8 mouse cellular contexts compared by ENCODE assay signal in the genomic region with DNA sequence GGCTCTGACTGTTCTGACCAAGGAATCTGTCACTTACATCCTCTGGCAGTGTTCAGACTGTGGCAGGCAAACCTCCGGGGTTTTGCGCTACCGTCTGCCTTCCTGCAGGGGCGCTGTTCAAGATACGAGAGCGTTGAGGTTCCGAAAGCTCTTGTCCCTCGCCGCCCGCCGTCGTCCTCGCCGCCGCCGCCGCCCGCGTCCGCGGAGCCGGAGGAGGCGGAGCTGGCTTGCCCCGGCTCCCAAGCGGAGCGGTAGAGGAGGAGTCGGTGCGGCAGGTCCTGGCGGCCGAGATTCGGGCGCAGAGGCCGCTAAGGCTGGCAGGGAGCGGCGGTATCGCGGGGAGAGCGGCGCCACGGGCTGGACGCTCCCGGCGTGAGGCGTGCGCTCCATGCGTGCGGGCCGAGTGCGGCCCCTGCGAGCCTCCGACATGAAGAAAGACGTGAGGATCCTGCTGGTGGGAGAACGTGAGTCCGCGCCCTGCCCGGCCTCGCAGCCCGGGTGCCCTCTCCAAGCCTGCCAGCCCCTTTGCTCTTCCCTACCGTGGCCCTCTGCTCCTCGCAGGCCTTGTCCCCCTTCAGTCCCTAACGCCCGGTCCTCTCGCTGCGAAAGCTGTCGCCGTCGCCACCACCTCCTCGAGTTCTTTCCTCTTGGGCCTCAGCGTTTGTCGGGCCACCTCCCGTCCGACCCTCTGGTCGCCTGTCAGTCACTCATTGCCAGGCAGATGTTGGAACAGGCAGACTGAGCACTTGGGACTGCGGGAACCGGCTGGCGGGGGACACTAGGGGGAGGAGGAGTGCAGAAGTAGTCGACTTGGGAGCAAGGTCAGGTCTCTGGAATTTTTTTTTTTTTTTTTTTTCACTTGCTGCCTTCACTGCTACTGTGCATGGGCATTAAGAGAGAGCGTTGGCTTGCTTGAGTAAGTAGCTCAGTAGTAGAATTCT. TPM values are rescaled to one million over a fixed set of nuclear protein-coding genes. Genes with fewer than 3 reads are reported as not detected.
A peak's percentile ranks its signal among the peaks of the same experiment; 100 is the strongest.
DNase-seq lines count a peak whose midpoint lies in the region; ATAC-seq lines count a peak whose summit lies in the region.

A gene (plus strand): TSS at position 160 of the 941 bp plus-strand sequence.

- H3K4me1 ChIP-seq in megakaryocyte, embryonic 14.5 days, result peaks cover 20% of the 10 kb centered on the region; the same call in 1 of the 2 replicates

- DNase-seq in ZHBTc4 (ENCODE audit: low read depth, low spot score), result peak; percentile 98
- DNase-seq in gastrocnemius, adult 8-10 months (ENCODE audit: low spot score in 2 of 2), result peak; percentile 91 to 92
- peak; percentile 73 for DNase-seq in hindlimb bud, embryonic 11.5 days (ENCODE audit: extremely low spot score, low read depth, low spot score)
- DNase-seq in left cerebral cortex, adult 8-10 months (ENCODE audit: low spot score in 2 of 2), result peak; percentile 89 to 97
- peak; percentile 96 to 97 for DNase-seq in right cerebral cortex, postnatal 10 days (ENCODE audit: low spot score in 2 of 2)
- peak; percentile 97 for DNase-seq in urinary bladder, postnatal 25 days (ENCODE audit: low spot score)

- no peaks in the 10 kb centered on the region for H3K27me3 ChIP-seq in megakaryocyte, embryonic 14.5 days (replicated peaks)

- H3K9me3 ChIP-seq in megakaryocyte, embryonic 14.5 days, result no peaks in the 10 kb centered on the region

- peaks cover 16% of the 10 kb centered on the region for H3K36me3 ChIP-seq in megakaryocyte, embryonic 14.5 days (replicated peaks; ENCODE audit: low read length)

- H3K4me3 ChIP-seq in megakaryocyte, embryonic 14.5 days (replicated peaks), result peak within 1 kb of the TSS; percentile 100

- ATAC-seq in common myeloid progenitor, adult 5-6 weeks (replicated peaks; ENCODE audit: low read depth, poor library complexity, severe bottlenecking), result peak; percentile 88

RNA-seq across cellular contexts. Expression of the gene that starts here (rescaled TPM):
- total RNA-seq in common myeloid progenitor, adult 5-6 weeks (2017), result 57.0 and 82.5 TPM in 2 replicates
- total RNA-seq in gastrocnemius, adult 8-10 months (2022), result 10 to 100 TPM; 39.0 to 41.8 (median 40.8) TPM
- 10 to 100 TPM; 60.6 to 69.5 (median 63.4) TPM for total RNA-seq in left cerebral cortex, adult 8-10 months (2022)
- 2.6 and 3.2 TPM in 2 replicates for polyA plus RNA-seq in megakaryocyte, embryonic 14.5 days (2012; ENCODE audit: insufficient read depth, low replicate concordance)

Comparison
In these comparisons a context has a peak if more than half of its experiments do, and no peak if none do; other contexts are left out.
1. Peak in every context shown above with its lines: DNase-seq, ATAC-seq and H3K4me3 ChIP-seq.